Mouse (Mus musculus) hindbrain, embryonic 14.5 days (tissue): ENCODE results near the gene Serpind1. TPM values are rescaled to one million over a fixed set of nuclear protein-coding genes. Genes with fewer than 3 reads are reported as not detected.

Experiments used
- ATAC-seq: fragments of 200-750 bp; cut with Nextera tagmentation; 2 replicates; pipeline ENCODE4 v1.8.0; 2017; ENCODE audit warnings: moderate number of reproducible peaks, mild to moderate bottlenecking, moderate TSS enrichment, moderate library complexity; ENCODE audit not compliant: low FRiP score
- DNase-seq: peaks from one replicate; pipeline ENCODE4 v3.0.0-alpha.2; 2015; ENCODE audit warnings: low spot score
- H3K27ac ChIP-seq: fragments of 300-500 bp; sonication (generic); 2 replicates; pipeline ENCODE4 v1.5.1; 2014; ENCODE audit warnings: mild to moderate bottlenecking, moderate library complexity
- H3K27me3 ChIP-seq: fragments of 300-500 bp; sonication (generic); 2 replicates; pipeline ENCODE4 v1.6.1; 2014; ENCODE audit warnings: mild to moderate bottlenecking, low read length, mixed read lengths; ENCODE audit not compliant: control insufficient read depth, insufficient read depth
- H3K36me3 ChIP-seq: fragments of 300-500 bp; sonication (generic); replicated peaks from 2 replicates; pipeline ENCODE4 v1.6.1; 2014; ENCODE audit not compliant: control insufficient read depth, insufficient read depth
- H3K4me1 ChIP-seq: fragments of 300-500 bp; sonication (generic); replicated peaks from 2 replicates; pipeline ENCODE4 v1.6.1; 2014; ENCODE audit warnings: antibody characterized with exemption, low read length, mixed read lengths; ENCODE audit not compliant: control insufficient read depth, insufficient read depth
- H3K4me2 ChIP-seq: fragments of 300-500 bp; sonication (generic); replicated peaks from 2 replicates; pipeline ENCODE4 v1.6.1; 2014; ENCODE audit warnings: mild to moderate bottlenecking, moderate library complexity
- H3K4me3 ChIP-seq: fragments of 300-500 bp; sonication (generic); replicated peaks from 2 replicates; pipeline ENCODE4 v1.5.1; 2014; ENCODE audit warnings: mild to moderate bottlenecking, low read length
- H3K9ac ChIP-seq: fragments of 300-500 bp; sonication (generic); 2 replicates; pipeline ENCODE4 v1.6.1; 2014
- H3K9me3 ChIP-seq: fragments of 300-500 bp; sonication (generic); 2 replicates; pipeline ENCODE4 v1.6.1; 2016; ENCODE audit warnings: low read length; ENCODE audit not compliant: control insufficient read depth
- WGBS: fragments of 180-500 bp; shearing (Covaris S2); extraction: QIAGEN DNeasy Blood & Tissue Kit; methylation state at CpG from one replicate; pipeline ENCODE4 v1.1.7; 2014; 5-methylcytosine and 5-hydroxymethylcytosine counted together
- polyA plus RNA-seq: library from polyadenylated mRNA; unstranded; fragments of >200 nt; fragmentation: Nextera tagmentation; extraction: Ambion mirVana; gene quantifications from 2 replicates; pipeline ENCODE4 v1.2.1, GENCODE M21; 2014

The Serpind1 gene
- polyA plus RNA-seq, 1 experiment from 2014 or later: 1.7 TPM

- Histone ChIP-seq H3K9ac (no peak overlapping the region), H3K27ac (no peak overlapping the region), H3K4me1 (no peaks in the 10 kb centered on the region), H3K36me3 (peaks cover 90% of the 10 kb centered on the region), H3K27me3 (no peaks in the 10 kb centered on the region), H3K9me3 (no peaks in the 10 kb centered on the region), H3K4me2 (no peak overlapping the region), H3K4me3 (no peak overlapping the region)
- ATAC-seq (no peak), DNase-seq (no peak)
- WGBS: 95% methylated on average over 7 of the region's 7 CpGs
Measured at GRCm38 (mm10) chr16:17316554-17316953, 14.6 kb upstream of the Serpind1 start.

DNA sequence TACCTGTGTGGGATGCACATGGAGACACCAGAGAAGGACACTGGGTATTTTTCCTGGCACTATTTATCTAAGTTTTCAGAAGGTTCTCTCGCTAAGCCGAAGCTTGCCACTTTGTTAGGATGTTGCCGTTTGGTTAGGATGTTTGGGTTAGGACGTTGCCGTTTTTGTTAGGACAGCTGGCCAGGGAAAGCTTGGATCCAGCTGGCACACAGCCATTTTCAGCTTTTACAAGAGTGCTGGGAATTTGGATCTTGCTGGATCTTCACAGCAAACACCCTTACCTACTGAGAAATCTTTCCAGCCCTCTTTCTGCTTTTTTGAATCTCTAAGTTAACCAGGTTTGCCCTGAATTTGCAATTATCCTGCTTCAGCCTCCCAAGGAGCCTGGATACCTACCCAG is 9.7 kb upstream of the Serpind1 start:
- WGBS: 77% methylated on average over 5 of the region's 5 CpGs
- Histone ChIP-seq H3K9me3 (no peaks in the 10 kb centered on the region), H3K27me3 (no peaks in the 10 kb centered on the region), H3K4me3 (no peak overlapping the region), H3K9ac (no peak overlapping the region), H3K36me3 (peaks cover 91% of the 10 kb centered on the region), H3K4me1 (no peaks in the 10 kb centered on the region), H3K27ac (no peak overlapping the region), H3K4me2 (no peak overlapping the region)
- ATAC-seq (no peak), DNase-seq (no peak)

GRCm38 (mm10) chr16:17324745-17325144 is 6.4 kb upstream of the Serpind1 start:
- Histone ChIP-seq H3K4me3 (no peak overlapping the region), H3K9ac (no peak overlapping the region), H3K4me1 (no peaks in the 10 kb centered on the region), H3K27ac (no peak overlapping the region), H3K9me3 (no peaks in the 10 kb centered on the region), H3K36me3 (peaks cover 67% of the 10 kb centered on the region), H3K27me3 (no peaks in the 10 kb centered on the region), H3K4me2 (no peak overlapping the region)
- 91% methylated on average over 5 of the region's 5 CpGs for WGBS
- ATAC-seq: no peak
- DNase-seq: no peak

DNA sequence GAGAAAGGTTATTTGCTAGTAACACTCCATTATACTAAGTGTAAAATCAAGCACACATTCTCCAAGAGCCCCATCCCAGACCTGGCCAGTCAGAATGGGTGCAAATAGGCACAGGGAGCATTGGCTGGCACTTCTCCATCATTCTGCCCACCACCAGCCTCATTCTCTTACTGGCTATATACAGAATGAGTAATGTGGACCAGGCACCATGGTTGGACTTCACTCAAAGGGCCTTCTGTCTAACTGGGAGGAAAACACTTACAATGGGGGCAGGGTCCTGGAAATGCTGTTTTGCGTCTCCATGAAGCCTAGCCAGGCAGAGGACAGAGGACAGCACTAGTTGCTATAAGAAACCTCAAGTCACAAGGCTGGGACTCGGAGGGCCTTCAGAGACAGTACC is 5.1 kb upstream of the Serpind1 start:
- WGBS: 95% methylated on average over 2 of the region's 2 CpGs
- H3K9ac ChIP-seq: no peak overlapping the region
- no peak overlapping the region for H3K27ac ChIP-seq
- H3K4me2 ChIP-seq: no peak overlapping the region
- H3K27me3 ChIP-seq: no peaks in the 10 kb centered on the region
- no peaks in the 10 kb centered on the region for H3K9me3 ChIP-seq
- ATAC-seq (no peak), DNase-seq (no peak)
- no peak overlapping the region for H3K4me3 ChIP-seq
- H3K4me1 ChIP-seq: no peaks in the 10 kb centered on the region
- H3K36me3 ChIP-seq: peaks cover 66% of the 10 kb centered on the region

DNA sequence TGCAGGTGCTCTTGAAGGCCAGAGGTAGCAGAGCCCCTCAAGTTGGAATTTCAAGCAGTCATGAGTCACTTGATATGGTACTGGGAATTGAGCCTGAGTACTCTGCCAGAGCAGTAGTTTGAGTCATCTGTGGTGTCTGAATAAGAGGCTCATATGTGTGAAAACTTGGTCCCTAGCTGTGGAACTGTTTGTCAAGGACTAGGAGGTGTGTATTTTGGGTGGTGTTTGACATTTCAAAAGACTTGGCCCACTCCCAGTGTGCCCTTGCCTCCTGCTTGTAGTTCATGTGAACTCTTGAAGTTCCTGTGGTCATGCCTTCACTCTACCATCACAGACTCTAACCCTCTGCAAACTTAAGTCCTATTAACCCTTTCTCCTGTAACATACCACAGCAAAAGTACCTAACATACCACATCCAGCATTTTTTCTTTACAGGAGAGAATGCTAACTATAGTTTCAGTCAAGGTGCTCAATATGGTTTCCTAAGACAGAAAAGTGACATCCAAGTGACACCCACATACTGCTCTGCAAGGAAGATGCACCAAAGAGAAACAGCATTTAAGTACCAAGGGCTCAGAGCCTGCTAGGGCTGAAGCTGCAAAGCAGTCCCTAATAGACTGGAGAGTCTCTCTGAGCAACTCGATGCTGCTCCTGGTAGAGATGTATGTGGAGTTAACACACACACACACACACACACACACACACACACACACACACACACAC is 1.2 kb upstream of the Serpind1 start:
- Histone ChIP-seq H3K9me3 (no peaks in the 10 kb centered on the region), H3K4me2 (no peak overlapping the region), H3K4me3 (no peak overlapping the region), H3K9ac (no peak overlapping the region), H3K36me3 (peaks cover 37% of the 10 kb centered on the region), H3K27ac (no peak overlapping the region), H3K4me1 (no peaks in the 10 kb centered on the region), H3K27me3 (no peaks in the 10 kb centered on the region)
- ATAC-seq: no peak
- 92% methylated on average over 1 of the region's 1 CpGs for WGBS
- DNase-seq: no peak

DNA sequence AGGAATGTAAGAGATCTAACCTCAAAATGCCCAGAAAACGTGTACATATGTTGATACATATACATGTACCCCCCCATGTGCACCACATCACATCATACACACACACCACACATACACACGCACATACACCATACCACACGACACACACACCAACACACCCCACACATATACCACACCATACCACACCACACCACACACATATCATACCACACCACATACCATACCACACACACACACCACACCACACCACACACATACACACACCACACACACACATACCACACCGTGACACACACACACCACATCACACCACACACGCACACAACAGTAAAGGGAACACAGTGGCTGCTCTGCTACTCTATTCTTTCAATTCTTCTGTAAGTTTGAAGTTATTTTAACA is 684 bp downstream of the Serpind1 start:
- peaks cover 37% of the 10 kb centered on the region for H3K36me3 ChIP-seq
- H3K27ac ChIP-seq: no peak overlapping the region
- DNase-seq (no peak), ATAC-seq (no peak)
- no peaks in the 10 kb centered on the region for H3K4me1 ChIP-seq
- no peak overlapping the region for H3K4me2 ChIP-seq
- 95% methylated on average over 5 of the region's 5 CpGs for WGBS
- no peak overlapping the region for H3K9ac ChIP-seq
- H3K9me3 ChIP-seq: no peaks in the 10 kb centered on the region
- no peaks in the 10 kb centered on the region for H3K27me3 ChIP-seq
- H3K4me3 ChIP-seq: no peak overlapping the region

DNA sequence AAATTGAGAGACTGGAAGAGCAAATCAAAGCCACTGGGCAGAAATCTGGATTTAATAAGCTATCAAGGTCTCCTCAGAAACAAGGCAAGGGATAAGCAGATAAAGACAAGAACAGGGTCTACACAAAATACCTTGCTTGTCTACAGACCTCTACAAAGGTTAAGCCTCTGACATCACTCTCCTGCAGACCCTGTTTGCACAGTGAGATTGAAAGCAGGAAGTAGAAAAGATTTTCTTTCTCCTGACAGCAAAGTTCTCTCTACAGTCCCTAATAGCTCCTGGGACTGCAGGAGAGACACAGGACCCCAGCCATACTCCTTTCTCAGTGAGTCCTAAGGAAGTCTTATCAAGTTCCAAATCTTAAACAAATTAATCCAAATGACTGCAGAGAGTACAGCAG is 3.4 kb downstream of the Serpind1 start:
- H3K4me3 ChIP-seq: no peak overlapping the region
- peaks cover 57% of the 10 kb centered on the region for H3K36me3 ChIP-seq
- H3K27ac ChIP-seq: no peak overlapping the region
- no peak overlapping the region for H3K4me2 ChIP-seq
- no peaks in the 10 kb centered on the region for H3K27me3 ChIP-seq
- H3K9ac ChIP-seq: no peak overlapping the region
- ATAC-seq (no peak), DNase-seq (no peak)
- no peaks in the 10 kb centered on the region for H3K4me1 ChIP-seq
- no peaks in the 10 kb centered on the region for H3K9me3 ChIP-seq

- ATAC-seq: no peak
- Histone ChIP-seq H3K9me3 (no peaks in the 10 kb centered on the region), H3K4me3 (no peak overlapping the region), H3K4me2 (no peak overlapping the region), H3K9ac (no peak overlapping the region), H3K4me1 (no peaks in the 10 kb centered on the region), H3K27ac (no peak overlapping the region), H3K27me3 (no peaks in the 10 kb centered on the region), H3K36me3 (peaks cover 65% of the 10 kb centered on the region)
- WGBS: 87% methylated on average over 1 of the region's 1 CpGs
- no peak for DNase-seq
Measured at GRCm38 (mm10) chr16:17336089-17336488, 4.9 kb downstream of the Serpind1 start.

DNA sequence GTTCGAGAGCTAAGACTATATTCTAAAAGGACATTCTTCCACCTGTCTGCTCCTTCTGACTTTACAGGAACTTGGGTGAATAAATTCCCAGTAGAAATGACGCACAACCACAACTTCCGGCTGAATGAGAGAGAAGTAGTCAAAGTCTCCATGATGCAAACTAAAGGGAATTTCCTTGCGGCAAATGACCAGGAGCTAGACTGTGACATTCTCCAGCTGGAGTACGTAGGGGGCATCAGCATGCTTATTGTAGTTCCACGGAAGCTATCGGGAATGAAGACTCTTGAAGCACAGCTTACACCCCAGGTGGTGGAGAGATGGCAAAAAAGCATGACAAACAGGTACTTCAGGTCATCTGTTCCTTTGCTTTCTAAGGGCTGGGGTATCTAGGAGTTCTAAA is 8.5 kb downstream of the Serpind1 start:
- H3K27ac ChIP-seq: no peak overlapping the region
- no peaks in the 10 kb centered on the region for H3K27me3 ChIP-seq
- whole genome bisulfite sequencing: 90% methylated on average over 7 of the region's 7 CpGs
- no peaks in the 10 kb centered on the region for H3K4me1 ChIP-seq
- H3K9ac ChIP-seq: no peak overlapping the region
- H3K4me3 ChIP-seq: no peak overlapping the region
- no peaks in the 10 kb centered on the region for H3K9me3 ChIP-seq
- DNase-seq (no peak), ATAC-seq (no peak)
- H3K4me2 ChIP-seq: no peak overlapping the region
- H3K36me3 ChIP-seq: peaks cover 73% of the 10 kb centered on the region

DNA sequence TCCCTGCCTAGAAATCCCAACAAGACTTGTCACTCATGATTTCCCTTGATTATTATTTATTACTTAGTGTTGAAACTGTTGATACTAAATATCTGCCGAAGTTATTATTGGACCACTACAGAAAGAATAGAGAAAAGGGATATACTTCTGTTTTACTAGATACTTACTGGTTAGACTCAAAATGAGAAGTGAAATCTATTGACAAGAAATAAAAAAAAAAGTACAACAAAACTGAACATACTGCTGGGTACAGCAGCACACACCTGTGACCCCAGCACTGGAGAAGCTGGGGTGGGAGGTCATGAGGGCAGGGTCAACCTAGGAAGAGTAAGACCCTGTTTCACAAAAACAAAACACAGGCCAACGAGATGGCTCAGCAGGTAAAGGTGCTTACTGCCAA is 9.5 kb downstream of the Serpind1 start:
- H3K27me3 ChIP-seq: no peaks in the 10 kb centered on the region
- H3K4me3 ChIP-seq: no peak overlapping the region
- no peaks in the 10 kb centered on the region for H3K4me1 ChIP-seq
- H3K9me3 ChIP-seq: no peaks in the 10 kb centered on the region
- no peak for DNase-seq
- H3K27ac ChIP-seq: no peak overlapping the region
- H3K36me3 ChIP-seq: peaks cover 74% of the 10 kb centered on the region
- no peak for ATAC-seq
- no peak overlapping the region for H3K9ac ChIP-seq
- H3K4me2 ChIP-seq: no peak overlapping the region
- WGBS: 90% methylated on average over 2 of the region's 2 CpGs
